Mouse (Mus musculus) central nervous system, embryonic 18 days (tissue): ENCODE measurements around the gene Il20. TPM values are rescaled to one million over a fixed set of nuclear protein-coding genes. Genes with fewer than 3 reads are reported as not detected.

Experiments used
- polyA plus RNA-seq: library from polyadenylated mRNA; depleted of rRNA; stranded (reverse); fragments of >200 nt; gene quantifications from 2 replicates; pipeline ENCODE4 v1.2.3, GENCODE M21; 2012; rRNA removed

Gene Il20
- polyA plus RNA-seq: not detected in 2 replicates

DNA sequence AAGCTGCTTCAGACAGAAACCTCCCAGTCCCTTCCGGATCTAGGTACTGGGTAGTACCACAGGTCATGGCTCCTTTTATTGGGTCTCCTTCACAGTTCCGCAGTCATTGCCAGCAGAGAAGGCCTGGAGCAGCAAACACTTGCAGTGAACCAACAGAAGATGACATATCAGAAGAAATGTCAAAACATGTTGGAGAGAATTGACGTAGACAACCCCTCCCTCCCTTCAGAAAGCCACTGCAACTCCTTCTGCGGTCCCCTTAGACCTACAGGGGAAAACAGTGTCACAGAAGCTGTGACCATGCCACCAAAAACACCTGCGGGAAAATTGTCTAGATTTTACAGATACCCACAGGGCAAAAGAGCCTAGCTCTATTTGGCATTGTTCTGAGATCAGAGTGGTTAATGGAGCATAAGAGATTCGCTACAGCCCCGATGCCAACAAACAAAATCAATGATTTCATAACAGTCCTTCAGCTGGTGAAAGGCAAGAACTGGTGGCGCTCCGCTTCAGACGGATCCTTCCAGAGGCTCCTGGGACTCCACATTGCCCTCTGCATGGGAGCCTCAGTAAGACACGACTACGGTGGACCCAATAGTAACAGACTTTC lies at the start of gene Il20:
TSS of gene Il20 (minus strand) at position 51 of the 610 bp plus-strand sequence.

DNA sequence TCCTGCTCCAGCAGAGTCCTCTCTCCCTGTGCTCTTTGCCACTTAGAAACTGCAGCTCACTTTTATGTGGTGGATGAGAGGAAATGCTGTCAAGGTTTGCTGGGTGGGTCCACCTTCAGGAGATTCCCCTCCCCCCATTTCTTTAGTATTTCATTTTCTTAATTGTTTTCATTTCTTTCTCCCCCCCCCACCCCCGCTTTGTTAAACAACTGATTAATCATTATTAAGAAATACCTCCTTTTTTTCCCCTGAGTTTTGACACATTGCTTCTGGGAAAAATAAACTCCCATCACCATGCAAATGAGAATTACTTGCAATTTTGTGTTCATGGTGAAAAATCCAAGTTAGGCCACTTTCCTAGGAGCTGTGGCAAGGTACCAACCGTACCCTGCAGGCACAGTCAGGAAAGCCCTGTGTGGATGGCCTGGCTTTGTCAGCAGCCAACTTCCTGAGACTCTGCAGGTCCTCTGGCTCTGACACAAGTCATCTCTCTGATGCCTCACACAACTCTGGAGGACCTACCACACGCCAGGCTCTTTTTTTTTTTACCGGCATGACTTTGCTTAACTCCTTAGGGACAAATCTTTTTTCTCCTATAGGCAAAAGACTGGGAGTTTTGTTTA lies 28.9 kb upstream of the Il20 start, which contains the start of gene Il19:
TSS of gene Il19 (minus strand) at position 51 of the 623 bp plus-strand sequence.

DNA sequence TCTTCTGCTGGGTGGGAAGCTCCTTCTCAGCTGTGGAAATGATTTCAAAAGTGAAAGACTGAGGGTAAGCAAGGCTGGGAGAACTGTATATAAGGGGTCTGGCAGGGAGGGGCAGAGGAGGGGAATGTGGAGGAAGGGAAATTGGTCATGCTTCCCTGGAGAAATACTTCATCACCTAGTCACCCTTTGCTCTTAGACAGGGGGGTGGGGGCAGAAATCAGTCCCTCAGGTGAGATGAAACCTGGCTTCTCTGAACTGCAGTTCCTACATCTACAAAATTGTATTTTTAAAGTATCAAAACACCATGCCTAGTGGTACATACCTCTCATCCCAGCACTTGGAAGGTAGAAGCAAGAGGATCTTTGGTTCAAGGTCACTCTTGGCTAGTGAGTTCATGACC lies 23.9 kb downstream of the Il20 start, which contains the start of gene Il24:
TSS of gene Il24 (minus strand) at position 101 of the 400 bp plus-strand sequence.

DNA sequence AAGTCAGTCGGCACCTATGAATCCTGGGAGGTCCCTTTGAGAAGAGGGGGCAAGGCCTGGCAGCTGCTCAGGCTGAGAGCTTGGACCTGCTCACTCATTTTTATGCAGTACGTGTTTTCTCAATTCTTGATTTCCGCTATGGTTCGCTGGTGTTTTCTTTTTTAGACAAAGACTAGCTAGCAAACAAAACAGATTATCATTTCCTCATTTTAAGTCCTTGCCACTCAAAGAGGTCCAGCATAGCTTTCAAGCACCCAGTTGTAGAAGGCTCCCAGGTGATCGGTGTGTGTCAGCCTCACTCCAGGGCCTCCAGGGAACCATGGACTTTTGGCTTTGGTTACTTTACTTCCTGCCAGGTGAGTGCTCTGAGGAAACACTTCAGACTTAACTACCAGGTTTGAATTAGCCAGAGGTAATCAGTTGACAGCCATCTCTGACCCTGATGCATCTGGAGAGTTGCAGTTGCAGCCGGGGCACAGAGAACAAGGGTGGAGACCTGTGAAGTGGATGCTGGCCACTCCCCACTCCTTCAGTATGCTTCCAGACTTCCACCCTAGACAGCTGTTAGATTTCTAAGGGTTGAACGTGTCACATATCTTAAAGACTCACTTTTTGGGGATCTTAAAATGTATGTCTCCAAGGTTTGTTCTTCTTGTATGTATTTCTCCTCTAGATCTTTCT lies 45.6 kb downstream of the Il20 start, which contains the start of gene Fcmr:
TSS of gene Fcmr (plus strand) at position 129 of the 681 bp plus-strand sequence.

Other genes starting within 250 kb of the Il20 start
- 0.04 TPM in 1 of 2 replicates, not detected in the other for gene C4bp, start 249.8 kb downstream of the Il20 start, polyA plus RNA-seq
- 0.03 TPM in 1 of 2 replicates, not detected in the other for gene Gm29427, start 195.7 kb downstream of the Il20 start, polyA plus RNA-seq
- gene Yod1, start 194.1 kb downstream of the Il20 start, polyA plus RNA-seq: 3.5 and 3.7 TPM in 2 replicates
- gene Pfkfb2, start 182.2 kb downstream of the Il20 start, polyA plus RNA-seq: 41.0 and 42.1 TPM in 2 replicates
- 0.45 and 0.87 TPM in 2 replicates for gene AA986860, start 179.5 kb downstream of the Il20 start, polyA plus RNA-seq
- gene Fcamr, start 110.5 kb downstream of the Il20 start, polyA plus RNA-seq: 0.06 TPM in 1 of 2 replicates, not detected in the other
- gene Pigr, start 84.8 kb downstream of the Il20 start, polyA plus RNA-seq: 0.01 TPM in 1 of 2 replicates, not detected in the other
- gene Fcmr, start 45.8 kb downstream of the Il20 start, polyA plus RNA-seq: 0.57 and 0.86 TPM in 2 replicates
- gene Il24, start 24.0 kb downstream of the Il20 start, polyA plus RNA-seq: not detected in 2 replicates
- 0.05 and 0.16 TPM in 2 replicates for gene Il19, start 28.7 kb upstream of the Il20 start, polyA plus RNA-seq
- gene Il10, start 108.4 kb upstream of the Il20 start, polyA plus RNA-seq: 0.04 and 0.21 TPM in 2 replicates
- 30.0 and 30.4 TPM in 2 replicates for gene Mapkapk2, start 186.4 kb upstream of the Il20 start, polyA plus RNA-seq
- 12.6 TPM in 2 replicates for gene Dyrk3, start 226.9 kb upstream of the Il20 start, polyA plus RNA-seq
- 57.3 and 59.0 TPM in 2 replicates for gene Eif2d, start 241.7 kb upstream of the Il20 start, polyA plus RNA-seq